Mouse (Mus musculus) gonadal fat pad, adult 2 months (tissue): ENCODE measurements at regions not wholly inside any gene's neighbourhood (a gene's known extent, or its start where the extent isn't known, plus 50 kb on each side); places are given as distances from the start of the nearest gene placed in this dataset.

ENCODE experiments used
- DNase-seq: peaks from one replicate; pipeline ENCODE4 v3.0.0-alpha.2; 2012; ENCODE audit warnings: low read depth

- no peak for DNase-seq
These were observed 79.0 kb downstream of the Arl4c start for GRCm38 (mm10) chr1:88623040-88623439.

GRCm38 (mm10) chr1:88622356-88622755 is 79.7 kb downstream of the Arl4c start:
- DNase-seq = no peak

GRCm38 (mm10) chr1:88621214-88621613 is 80.8 kb downstream of the Arl4c start:
- DNase-seq = no peak

GRCm38 (mm10) chr1:88613007-88613406 is 89.0 kb downstream of the Arl4c start:
- no peak for DNase-seq

GRCm38 (mm10) chr1:88611241-88611640 is 90.8 kb downstream of the Arl4c start:
- no peak for DNase-seq

GRCm38 (mm10) chr1:88610810-88611209 is 91.2 kb downstream of the Arl4c start:
- no peak for DNase-seq

- DNase-seq = no peak
These were observed 93.2 kb downstream of the Arl4c start for GRCm38 (mm10) chr1:88608826-88609225.

- no peak for DNase-seq
These were observed 93.8 kb downstream of the Arl4c start for GRCm38 (mm10) chr1:88608236-88608635.

GRCm38 (mm10) chr1:88605616-88606190 is 95.8 kb upstream of the Glrp1 start:
- DNase-seq = no peak

- no peak for DNase-seq
These were observed 92.4 kb upstream of the Glrp1 start for GRCm38 (mm10) chr1:88602241-88602640.

GRCm38 (mm10) chr1:88601801-88602200 is 91.9 kb upstream of the Glrp1 start:
- no peak for DNase-seq

- no peak for DNase-seq
These were observed 90.3 kb upstream of the Glrp1 start for GRCm38 (mm10) chr1:88600145-88600544.

- no peak for DNase-seq
These were observed 84.8 kb upstream of the Glrp1 start for GRCm38 (mm10) chr1:88594484-88595254.

GRCm38 (mm10) chr1:88592036-88592435 is 82.2 kb upstream of the Glrp1 start:
- DNase-seq = no peak

GRCm38 (mm10) chr1:88590802-88591380 is 81.0 kb upstream of the Glrp1 start:
- DNase-seq = no peak

GRCm38 (mm10) chr1:88588747-88589146 is 78.9 kb upstream of the Glrp1 start:
- DNase-seq = no peak

- DNase-seq = no peak
These were observed 77.3 kb upstream of the Glrp1 start for GRCm38 (mm10) chr1:88586823-88587820.

GRCm38 (mm10) chr1:88586128-88586527 is 76.3 kb upstream of the Glrp1 start:
- no peak for DNase-seq

- no peak for DNase-seq
These were observed 74.7 kb upstream of the Glrp1 start for GRCm38 (mm10) chr1:88584515-88585033.

GRCm38 (mm10) chr1:88578231-88578620 is 68.4 kb upstream of the Glrp1 start:
- no peak for DNase-seq

GRCm38 (mm10) chr1:88577498-88578230 is 67.8 kb upstream of the Glrp1 start:
- no peak for DNase-seq
